Mouse (Mus musculus): ENCODE measurements around the gene Hlcs. TPM values are rescaled to one million over a fixed set of nuclear protein-coding genes. Genes with fewer than 3 reads are reported as not detected.
A peak's percentile ranks its signal among the peaks of the same experiment; 100 is the strongest.

Gene Hlcs
- total RNA-seq, 2 experiments from 2014 or later, result 12.1 to 14.1 TPM

- DNase-seq (ENCODE audit: low spot score in 2 of 2), result no peak
Observed at GRCm38 (mm10) chr16:94168655-94169545, 144.5 kb downstream of the Hlcs start.

GRCm38 (mm10) chr16:94164978-94165377, 148.4 kb downstream of the Hlcs start:
- no peak for DNase-seq (ENCODE audit: low spot score in 2 of 2)

- no peak for DNase-seq (ENCODE audit: low spot score in 2 of 2)
Observed at GRCm38 (mm10) chr16:94164236-94164635, 149.1 kb downstream of the Hlcs start.

- no peak for DNase-seq (ENCODE audit: low spot score in 2 of 2)
Observed at GRCm38 (mm10) chr16:94163051-94163450, 150.3 kb downstream of the Hlcs start.

- no peak for DNase-seq (ENCODE audit: low spot score in 2 of 2)
Observed at GRCm38 (mm10) chr16:94162000-94162399, 151.4 kb downstream of the Hlcs start.

- DNase-seq (ENCODE audit: low spot score in 2 of 2), result no peak
Observed at GRCm38 (mm10) chr16:94157819-94158218, 155.6 kb downstream of the Hlcs start.

- DNase-seq (ENCODE audit: low spot score in 2 of 2), result peak; percentile 46 to 60
Observed at GRCm38 (mm10) chr16:94155041-94155653, 158.2 kb downstream of the Hlcs start.

- DNase-seq (ENCODE audit: low spot score in 2 of 2), result no peak
Observed at GRCm38 (mm10) chr16:94150125-94151103, 163.0 kb downstream of the Hlcs start.

- DNase-seq (ENCODE audit: low spot score in 2 of 2), result peak; percentile 48 to 51
Observed at GRCm38 (mm10) chr16:94148139-94148538, 165.2 kb downstream of the Hlcs start.

- DNase-seq (ENCODE audit: low spot score in 2 of 2), result no peak
Observed at GRCm38 (mm10) chr16:94143325-94143724, 170.0 kb downstream of the Hlcs start.

- DNase-seq (ENCODE audit: low spot score in 2 of 2), result no peak
Observed at GRCm38 (mm10) chr16:94140746-94141145, 172.6 kb downstream of the Hlcs start.

GRCm38 (mm10) chr16:94134218-94134617, 179.2 kb downstream of the Hlcs start:
- no peak for DNase-seq (ENCODE audit: low spot score in 2 of 2)

GRCm38 (mm10) chr16:94128236-94128835, 185.0 kb downstream of the Hlcs start:
- DNase-seq (ENCODE audit: low spot score in 2 of 2), result no peak

- no peak for DNase-seq (ENCODE audit: low spot score in 2 of 2)
Observed at GRCm38 (mm10) chr16:94126200-94126599, 187.2 kb downstream of the Hlcs start.

GRCm38 (mm10) chr16:94125172-94125981, 188.0 kb downstream of the Hlcs start:
- DNase-seq (ENCODE audit: low spot score in 2 of 2), result peak; percentile 41 to 54

GRCm38 (mm10) chr16:94123247-94123646, 190.1 kb downstream of the Hlcs start:
- peak; percentile 69 to 75 for DNase-seq (ENCODE audit: low spot score in 2 of 2)

- no peak for DNase-seq (ENCODE audit: low spot score in 2 of 2)
Observed at GRCm38 (mm10) chr16:94122347-94122746, 191.0 kb downstream of the Hlcs start.

GRCm38 (mm10) chr16:94118394-94118793, 195.0 kb downstream of the Hlcs start:
- no peak for DNase-seq (ENCODE audit: low spot score in 2 of 2)

- DNase-seq (ENCODE audit: low spot score in 2 of 2), result no peak
Observed at GRCm38 (mm10) chr16:94117333-94117732, 196.0 kb downstream of the Hlcs start.

GRCm38 (mm10) chr16:94114693-94115092, 198.7 kb downstream of the Hlcs start:
- no peak for DNase-seq (ENCODE audit: low spot score in 2 of 2)

Data from layer of hippocampus, postnatal 10 days (tissue).